Mouse (Mus musculus) spleen, adult 2 months (tissue): Measurements from ENCODE around the gene Arhgef40.

Experiments
- CTCF ChIP-seq: fragments of 200-500 bp; IDR thresholded peaks from 2 replicates; pipeline ENCODE4 v1.5.1; 2011; ENCODE audit warnings: mild to moderate bottlenecking, inconsistent platforms; ENCODE audit not compliant: insufficient read depth, insufficient read length, insufficient replicate concordance; ENCODE audit errors: extremely low read depth
- POLR2A ChIP-seq: fragments of 200-500 bp; IDR thresholded peaks from 2 replicates; pipeline ENCODE4 v1.6.1; 2011; ENCODE audit warnings: low read depth, low read length, inconsistent platforms

- TF ChIP-seq CTCF (no peak), POLR2A (no peak)
Observed at GRCm38 (mm10) chr14:51942236-51942635, 42.3 kb upstream of the Arhgef40 start.
